Mouse (Mus musculus) intestine, embryonic 14.5 days (tissue): ENCODE results near the gene Hoxd12. TPM values are rescaled to one million over a fixed set of nuclear protein-coding genes. Genes with fewer than 3 reads are reported as not detected.
A peak's percentile ranks its signal among the peaks of the same experiment; 100 is the strongest.

Source experiments
- ATAC-seq: fragments of 200-750 bp; cut with Nextera tagmentation; replicated peaks from 2 replicates; pipeline ENCODE4 v1.8.0; 2017; ENCODE audit warnings: low read depth, moderate number of reproducible peaks, moderate TSS enrichment, moderate library complexity; ENCODE audit not compliant: low FRiP score, low TSS enrichment
- DNase-seq: peaks from one replicate; pipeline ENCODE4 v3.0.0-alpha.2; 2018; ENCODE audit warnings: low spot score
- H3K27ac ChIP-seq: fragments of 300-500 bp; sonication (generic); 2 replicates; pipeline ENCODE4 v1.5.1; 2014; ENCODE audit warnings: low read depth, mild to moderate bottlenecking, control low read depth
- H3K27me3 ChIP-seq: fragments of 300-500 bp; sonication (generic); replicated peaks from 2 replicates; pipeline ENCODE4 v1.6.1; 2014; ENCODE audit warnings: low read length, control low read depth; ENCODE audit not compliant: control insufficient read depth, insufficient read depth
- H3K36me3 ChIP-seq: fragments of 300-500 bp; sonication (generic); 2 replicates; pipeline ENCODE4 v1.6.1; 2014; ENCODE audit warnings: low read length, control low read depth; ENCODE audit not compliant: control insufficient read depth, insufficient read depth
- H3K4me1 ChIP-seq: fragments of 300-500 bp; sonication (generic); replicated peaks from 2 replicates; pipeline ENCODE4 v1.6.1; 2014; ENCODE audit warnings: low read length, control low read depth, mixed read lengths; ENCODE audit not compliant: control insufficient read depth, insufficient read depth
- H3K4me2 ChIP-seq: fragments of 300-500 bp; sonication (generic); 2 replicates; pipeline ENCODE4 v1.6.1; 2014; ENCODE audit warnings: low read length
- H3K4me3 ChIP-seq: fragments of 300-500 bp; sonication (generic); 2 replicates; pipeline ENCODE4 v1.5.1; 2014; ENCODE audit warnings: low read depth, low read length, control low read depth, mixed read lengths
- H3K9ac ChIP-seq: fragments of 300-500 bp; sonication (generic); 2 replicates; pipeline ENCODE4 v1.6.1; 2014; ENCODE audit warnings: mild to moderate bottlenecking, low read length
- H3K9me3 ChIP-seq: fragments of 300-500 bp; sonication (generic); 2 replicates; pipeline ENCODE4 v1.6.1; 2016; ENCODE audit warnings: low read length, control low read depth; ENCODE audit not compliant: control insufficient read depth
- WGBS: fragments of 180-500 bp; shearing (Covaris S2); extraction: QIAGEN DNeasy Blood & Tissue Kit; methylation state at CpG from one replicate; pipeline ENCODE4 v1.1.7; 2014; 5-methylcytosine and 5-hydroxymethylcytosine counted together
- polyA plus RNA-seq: library from polyadenylated mRNA; unstranded; fragments of >200 nt; fragmentation: Nextera tagmentation; extraction: Ambion mirVana; gene quantifications from 2 replicates; pipeline ENCODE4 v1.2.1, GENCODE M21; 2014

Gene Hoxd12
- polyA plus RNA-seq, 1 experiment from 2014 or later = 0.34 TPM

DNA sequence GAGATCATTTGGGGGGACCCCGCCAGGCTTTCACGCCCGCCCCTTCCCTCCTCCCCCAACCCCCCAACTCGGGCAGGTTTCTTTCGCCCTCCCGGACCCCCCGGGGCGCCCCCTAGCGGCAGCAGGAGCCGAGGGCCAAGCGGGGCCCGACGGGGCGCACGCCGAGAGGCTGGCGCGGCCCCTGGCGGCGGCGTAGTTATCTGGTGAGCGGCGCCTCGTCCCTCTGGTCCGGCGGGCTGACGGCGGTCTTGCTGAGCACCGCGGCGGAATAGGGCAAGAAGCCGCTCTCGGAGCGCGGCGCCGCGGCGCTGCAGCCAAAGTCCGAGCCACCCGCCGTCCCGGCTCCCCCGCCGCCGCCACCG lies 19.4 kb upstream of the Hoxd12 start:
- no peak overlapping the region for H3K27ac ChIP-seq
- H3K4me3 ChIP-seq = peak overlapping the region; percentile 25
- DNase-seq = peak; percentile 61
- no peaks in the 10 kb centered on the region for H3K36me3 ChIP-seq
- H3K4me2 ChIP-seq = peak overlapping the region; percentile 51
- peaks cover 9% of the 10 kb centered on the region for H3K4me1 ChIP-seq
- WGBS = 2% methylated on average over 25 of the region's 47 CpGs
- H3K9ac ChIP-seq = no peak overlapping the region
- H3K27me3 ChIP-seq = peaks cover 96% of the 10 kb centered on the region
- ATAC-seq = no peak
- no peaks in the 10 kb centered on the region for H3K9me3 ChIP-seq

DNA sequence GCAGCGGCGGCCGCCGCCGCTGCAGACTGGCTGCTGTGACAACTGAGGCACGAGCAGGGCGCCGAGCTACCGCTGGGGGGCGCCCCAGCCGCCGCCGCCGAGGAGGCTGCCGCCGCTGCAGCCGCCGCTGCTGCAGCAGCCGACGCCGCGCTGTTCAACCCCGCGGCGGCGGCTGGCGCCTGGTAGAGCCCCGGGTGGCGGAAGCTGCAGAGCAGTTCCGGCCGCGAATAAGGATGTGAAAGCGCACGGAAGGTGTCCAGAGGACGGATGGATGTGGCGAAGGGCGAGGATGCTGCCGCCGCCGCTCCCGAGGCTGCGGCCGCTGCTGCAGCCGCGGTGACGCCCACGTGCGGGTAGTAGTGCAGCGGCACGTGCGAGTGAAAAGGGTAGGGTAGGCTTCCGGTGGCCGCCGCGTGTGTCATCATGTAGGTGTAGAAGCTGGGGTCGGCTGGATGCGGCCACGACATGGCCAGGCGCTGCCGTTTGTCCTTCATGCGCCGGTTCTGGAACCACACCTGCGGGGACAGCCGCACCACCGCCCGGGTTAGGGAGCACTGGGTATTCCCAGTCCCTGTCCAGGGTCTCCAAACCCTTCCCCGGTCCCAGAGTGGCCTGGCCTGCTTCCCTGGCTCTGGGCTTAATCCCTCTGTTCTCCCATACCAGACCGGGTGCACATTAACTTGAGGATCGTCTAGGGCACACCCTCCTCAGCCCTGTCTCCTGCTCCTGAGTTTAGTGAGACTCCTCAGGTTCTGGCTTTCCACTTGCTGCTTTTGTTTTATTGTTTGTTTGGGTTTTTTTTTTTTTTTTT lies 18.8 kb upstream of the Hoxd12 start:
- under 1% methylated on average over 62 of the region's 69 CpGs for WGBS
- Histone ChIP-seq H3K9me3 (no peaks in the 10 kb centered on the region), H3K36me3 (no peaks in the 10 kb centered on the region), H3K27me3 (peaks cover 96% of the 10 kb centered on the region), H3K27ac (no peak overlapping the region), H3K4me2 (peak overlapping the region; percentile 51), H3K4me3 (peak overlapping the region; percentile 25), H3K9ac (no peak overlapping the region), H3K4me1 (peaks cover 9% of the 10 kb centered on the region)
- ATAC-seq (peak; percentile 48; the same call in 1 of the 2 replicates), DNase-seq (peak; percentile 78)

DNA sequence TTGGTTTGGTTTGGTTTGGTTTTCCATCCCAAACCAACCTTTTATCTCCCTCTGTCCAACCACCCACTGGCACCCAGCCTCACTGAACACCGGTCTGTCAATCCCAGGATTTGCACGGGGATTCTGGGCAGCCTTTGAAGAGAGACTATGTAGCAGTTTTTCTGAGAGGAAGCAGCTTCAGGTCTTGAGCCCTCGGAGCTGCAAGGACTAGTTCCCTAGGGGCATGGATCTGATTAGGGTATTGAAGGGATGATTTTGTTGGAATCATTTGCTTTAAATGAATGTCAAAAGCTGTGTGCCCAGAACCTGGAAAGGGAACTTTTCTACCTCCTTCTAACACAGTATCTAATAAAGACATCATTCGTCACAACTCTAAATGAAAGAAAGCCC lies 18.2 kb upstream of the Hoxd12 start:
- H3K4me3 ChIP-seq = no peak overlapping the region
- H3K27me3 ChIP-seq = peaks cover 96% of the 10 kb centered on the region
- H3K9ac ChIP-seq = no peak overlapping the region
- no peaks in the 10 kb centered on the region for H3K36me3 ChIP-seq
- peaks cover 9% of the 10 kb centered on the region for H3K4me1 ChIP-seq
- no peak overlapping the region for H3K27ac ChIP-seq
- WGBS = 3% methylated on average over 4 of the region's 4 CpGs
- H3K9me3 ChIP-seq = no peaks in the 10 kb centered on the region
- ATAC-seq = no peak
- DNase-seq = peak; percentile 74
- H3K4me2 ChIP-seq = no peak overlapping the region

DNA sequence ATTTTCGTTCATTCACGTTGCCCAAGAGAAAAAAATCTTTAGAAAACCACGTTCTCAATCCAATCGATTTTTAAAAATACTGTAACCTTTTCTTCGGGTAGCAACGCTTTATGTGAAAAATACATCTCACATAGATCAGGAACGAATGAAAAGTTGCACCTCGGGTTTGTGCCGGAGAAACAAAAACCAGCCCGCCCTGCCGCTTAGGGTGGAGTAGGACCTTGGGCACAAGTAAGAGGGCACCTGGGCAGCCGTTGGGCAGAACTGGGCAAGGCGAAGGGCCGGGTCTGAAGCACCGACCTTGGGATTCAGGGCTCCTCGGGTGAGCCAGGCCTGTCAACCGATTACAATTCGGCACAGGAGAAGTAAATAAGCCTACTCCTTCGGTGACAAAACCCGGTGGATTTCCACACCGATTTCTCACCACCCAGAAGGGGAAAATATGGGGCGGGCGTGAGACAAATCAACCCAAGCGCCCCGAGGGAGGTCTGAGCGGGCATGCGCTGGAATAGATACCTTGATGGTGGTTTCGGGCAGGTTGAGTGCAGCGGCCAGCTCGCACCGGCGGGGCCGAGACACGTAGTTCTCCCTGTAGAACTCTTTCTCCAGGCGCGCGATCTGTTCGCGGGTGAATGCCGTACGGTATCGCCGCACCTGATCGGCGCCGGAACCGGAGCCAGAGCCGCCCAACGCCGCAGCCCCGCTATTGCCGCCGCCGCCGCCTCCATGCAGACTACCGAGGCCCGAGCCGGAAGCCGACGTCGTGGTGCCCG lies 17.4 kb upstream of the Hoxd12 start:
- H3K27ac ChIP-seq = no peak overlapping the region
- peak overlapping the region; percentile 11 for H3K4me3 ChIP-seq
- H3K36me3 ChIP-seq = no peaks in the 10 kb centered on the region
- H3K4me2 ChIP-seq = peak overlapping the region; percentile 18; the same call in 1 of the 2 replicates
- H3K9me3 ChIP-seq = no peaks in the 10 kb centered on the region
- DNase-seq = peak; percentile 85
- no peak for ATAC-seq
- H3K27me3 ChIP-seq = peaks cover 96% of the 10 kb centered on the region
- peaks cover 9% of the 10 kb centered on the region for H3K4me1 ChIP-seq
- 3% methylated on average over 62 of the region's 62 CpGs for WGBS
- H3K9ac ChIP-seq = no peak overlapping the region

DNA sequence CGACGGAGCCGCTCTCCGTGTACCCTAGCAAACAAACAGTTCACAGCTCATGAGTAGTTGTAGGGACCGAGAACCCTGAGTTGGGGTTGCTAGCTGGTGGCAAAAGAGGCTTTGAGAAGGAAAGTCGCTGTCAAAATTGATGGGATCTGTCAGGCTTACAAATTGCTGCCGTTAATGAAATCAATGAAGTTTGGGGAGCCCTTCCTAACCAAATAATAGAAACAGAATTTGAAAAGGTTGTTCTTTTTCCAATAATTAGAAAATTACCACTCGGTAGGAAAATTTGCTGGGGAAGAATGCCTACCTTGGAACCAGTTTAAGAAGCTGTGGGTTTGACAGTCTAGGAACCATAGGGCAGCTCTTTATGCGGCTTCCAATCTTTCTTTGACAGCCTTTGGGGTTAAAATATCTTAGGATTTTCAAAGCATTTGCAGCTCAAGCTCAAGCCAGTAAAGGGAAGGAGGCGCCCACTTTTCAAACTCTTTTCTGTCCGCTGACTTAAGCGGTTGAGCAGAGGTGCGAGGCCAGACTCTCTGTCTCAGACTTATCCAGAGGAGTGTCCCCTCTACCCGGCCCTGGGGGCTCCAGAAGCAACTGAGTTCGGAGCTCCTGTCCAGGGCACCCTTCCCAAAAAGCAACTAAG lies 16.7 kb upstream of the Hoxd12 start:
- H3K4me1 ChIP-seq = peaks cover 9% of the 10 kb centered on the region
- 0 out of 2 replicates have a peak overlapping the region, but pooled peaks have one; percentile 13 for H3K9ac ChIP-seq
- no peaks in the 10 kb centered on the region for H3K36me3 ChIP-seq
- peak overlapping the region; percentile 18; the same call in 1 of the 2 replicates for H3K4me2 ChIP-seq
- ATAC-seq = no peak
- H3K9me3 ChIP-seq = no peaks in the 10 kb centered on the region
- no peak overlapping the region for H3K27ac ChIP-seq
- WGBS = 2% methylated on average over 15 of the region's 15 CpGs
- DNase-seq = no peak
- peak overlapping the region; percentile 11; the same call in 1 of the 2 replicates for H3K4me3 ChIP-seq
- peaks cover 97% of the 10 kb centered on the region for H3K27me3 ChIP-seq

DNA sequence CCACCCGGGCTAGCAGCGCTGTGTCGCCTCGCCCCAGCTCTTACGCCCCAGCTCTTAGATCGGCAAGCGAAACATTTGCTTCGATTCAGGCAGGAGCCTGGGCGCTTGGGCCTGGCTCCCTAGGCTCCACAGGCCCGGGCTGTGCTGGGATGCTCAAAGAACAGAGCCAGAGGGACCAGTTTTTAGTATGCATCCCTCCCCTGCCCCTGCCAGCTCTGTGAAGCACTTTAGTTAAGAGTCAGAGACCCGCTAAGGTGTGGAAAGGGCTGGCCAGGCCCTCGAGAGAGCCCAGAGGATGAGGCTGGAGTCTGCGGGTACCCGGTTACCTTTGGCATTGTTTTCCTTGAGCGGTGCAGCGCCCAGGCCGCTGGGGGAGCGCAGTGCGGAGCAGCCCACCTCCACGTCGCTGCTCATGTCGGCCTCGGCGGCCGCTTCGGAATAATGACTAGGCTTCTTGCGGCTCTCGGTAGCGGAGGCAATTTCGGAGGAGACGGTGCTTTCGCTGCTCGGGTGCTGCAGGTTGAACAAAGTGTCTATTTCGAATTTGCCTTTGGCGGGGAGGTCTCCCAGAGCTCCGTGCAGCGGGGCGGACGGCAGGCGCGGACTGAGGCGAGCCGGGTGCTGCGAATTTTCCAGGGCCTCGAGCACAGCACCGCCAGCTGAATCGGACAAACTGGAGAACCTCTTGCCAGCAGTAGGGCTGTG lies 16.0 kb upstream of the Hoxd12 start:
- 1% methylated on average over 47 of the region's 47 CpGs for WGBS
- Histone ChIP-seq H3K27me3 (peaks cover 100% of the 10 kb centered on the region), H3K4me2 (no peak overlapping the region), H3K4me3 (peak overlapping the region; percentile 3; the same call in 1 of the 2 replicates), H3K9me3 (no peaks in the 10 kb centered on the region), H3K36me3 (no peaks in the 10 kb centered on the region), H3K4me1 (peaks cover 9% of the 10 kb centered on the region), H3K27ac (no peak overlapping the region), H3K9ac (0 out of 2 replicates have a peak overlapping the region, but pooled peaks have one; percentile 13)
- ATAC-seq = no peak
- peak; percentile 84 for DNase-seq

DNA sequence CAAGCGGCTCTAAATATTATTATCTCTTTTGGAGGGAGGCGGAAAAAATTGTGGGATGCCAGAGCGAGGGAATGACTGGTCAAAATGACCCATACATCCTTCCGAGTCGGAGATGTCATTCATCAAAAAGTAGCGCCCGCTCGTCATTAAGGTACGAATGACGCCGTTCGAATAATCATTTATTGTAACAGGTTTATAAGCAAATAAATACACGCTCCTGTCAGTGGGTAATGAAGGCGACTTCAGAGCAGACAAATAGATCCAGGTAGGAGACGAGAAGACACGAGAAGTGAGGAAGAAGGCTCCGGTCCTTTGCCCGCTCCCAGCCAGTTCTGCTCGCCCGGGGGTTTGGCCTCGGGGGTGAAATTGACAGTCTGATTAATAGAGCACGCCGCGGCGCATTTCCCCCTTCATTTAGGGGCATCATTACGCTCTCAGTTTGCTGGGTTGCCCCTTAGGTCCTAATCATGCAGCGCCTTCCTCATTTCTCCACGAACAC lies 15.3 kb upstream of the Hoxd12 start, which contains the start of gene Evx2:
TSS of gene Evx2 (minus strand) at position 51 of the 499 bp plus-strand sequence.
- Histone ChIP-seq H3K27ac (no peak within 1 kb of the TSS), H3K4me1 (peaks cover 9% of the 10 kb centered on the region), H3K27me3 (peaks cover 100% of the 10 kb centered on the region), H3K36me3 (no peaks in the 10 kb centered on the region), H3K4me3 (peak within 1 kb of the TSS; percentile 3; the same call in 1 of the 2 replicates), H3K4me2 (no peak within 1 kb of the TSS), H3K9ac (0 out of 2 replicates have a peak within 1 kb of the TSS, but pooled peaks have one; percentile 13), H3K9me3 (no peaks in the 10 kb centered on the region)
- peak; percentile 76 for DNase-seq
- 2% methylated on average over 28 of the region's 28 CpGs for WGBS
- no peak for ATAC-seq
